In the genomic region with DNA sequence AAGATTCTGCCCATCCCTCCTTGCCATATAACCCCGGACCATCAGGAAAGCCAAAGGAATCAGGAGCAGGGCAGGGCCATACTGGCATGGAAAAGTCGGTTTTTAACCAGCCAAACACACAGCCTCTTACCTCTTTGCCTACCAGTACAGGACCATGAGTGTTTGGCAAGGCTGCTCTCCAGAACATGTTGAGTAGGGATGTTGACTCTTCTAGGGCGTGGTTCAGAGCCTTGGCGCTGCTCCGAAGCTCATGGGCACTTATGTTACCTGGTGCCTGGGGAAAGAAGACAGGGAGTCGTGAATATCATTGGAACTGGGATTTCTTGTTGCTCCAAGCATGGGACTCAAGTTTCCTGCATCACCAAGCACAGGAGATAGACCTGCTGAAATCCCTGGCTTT, we compare ENCODE assay signal across 30 mouse cellular contexts. TPM values are rescaled to one million over a fixed set of nuclear protein-coding genes. Genes with fewer than 3 reads are reported as not detected.
"Had no signal": no experiment of that assay in that cellular context is flagged by ENCODE, and none has a peak within 500 bp of the region (broad histone marks: within the 10 kb centered on the region; RNA-seq: fewer than 3 reads in every experiment).

No protein-coding gene starts in this region.

- H3K36me3 ChIP-seq: liver, embryonic 13.5 days; midbrain, embryonic 10.5 days; stomach, embryonic 15.5 days had no signal

- H3K9me3 ChIP-seq: liver, embryonic 13.5 days; megakaryocyte, embryonic 14.5 days; midbrain, embryonic 10.5 days; midbrain, embryonic 13.5 days; neural tube, embryonic 12.5 days; neural tube, embryonic 15.5 days; stomach, embryonic 15.5 days had no signal

- H3K9ac ChIP-seq: liver, embryonic 13.5 days; midbrain, embryonic 13.5 days; neural tube, embryonic 12.5 days; neural tube, embryonic 15.5 days; stomach, embryonic 15.5 days had no signal

- H3K4me3 ChIP-seq: layer of hippocampus, adult 2 months; left cerebral cortex, adult 2 months; liver, embryonic 13.5 days; megakaryocyte, embryonic 14.5 days; midbrain, embryonic 10.5 days; midbrain, embryonic 13.5 days; neural tube, embryonic 12.5 days; neural tube, embryonic 15.5 days; stomach, embryonic 15.5 days had no signal

- H3K27ac ChIP-seq: kidney, postnatal 0 days; layer of hippocampus, adult 2 months; left cerebral cortex, adult 2 months; liver, embryonic 13.5 days; midbrain, embryonic 10.5 days; midbrain, embryonic 13.5 days; neural tube, embryonic 12.5 days; neural tube, embryonic 15.5 days; stomach, embryonic 15.5 days had no signal

- H3K4me2 ChIP-seq: liver, embryonic 13.5 days; midbrain, embryonic 13.5 days; neural tube, embryonic 12.5 days; neural tube, embryonic 15.5 days; stomach, embryonic 15.5 days had no signal

- ATAC-seq: intestine, postnatal 0 days; midbrain, embryonic 13.5 days; midbrain, embryonic 16.5 days had no signal

- DNase-seq: kidney, adult 2 months; kidney, postnatal 25 days; layer of hippocampus, adult 9-11 months; liver, embryonic 13.5 days; right cerebral cortex, adult 18-20 months; right cerebral cortex, postnatal 14 days; right cerebral cortex, postnatal 4 days; thymus, adult 18-20 months had no signal

- H3K27me3 ChIP-seq: liver, embryonic 13.5 days; midbrain, embryonic 13.5 days; neural tube, embryonic 12.5 days; neural tube, embryonic 15.5 days; stomach, embryonic 15.5 days had no signal

- H3K4me1 ChIP-seq: liver, embryonic 13.5 days; megakaryocyte, embryonic 14.5 days; neural tube, embryonic 12.5 days; neural tube, embryonic 15.5 days; stomach, embryonic 15.5 days had no signal

RNA-seq across cellular contexts. Expression of a gene that starts 19.3 kb away (rescaled TPM):
- total RNA-seq: layer of hippocampus, adult 2 months; layer of hippocampus, postnatal 25 days; left cerebral cortex, adult 2 months; left cerebral cortex, postnatal 10 days; left cerebral cortex, postnatal 36 days; liver, adult 2 months had no signal
- polyA plus RNA-seq: intestine, embryonic 14.5 days; intestine, postnatal 0 days; kidney, adult 2 months; kidney, embryonic 14.5 days; kidney, postnatal 0 days; large intestine, adult 2 months; limb, embryonic 11.5 days; limb, embryonic 14.5 days; liver, adult 2 months; liver, embryonic 13.5 days; liver, embryonic 16.5 days; midbrain, embryonic 10.5 days; midbrain, embryonic 13.5 days; midbrain, embryonic 16.5 days; neural tube, embryonic 12.5 days; neural tube, embryonic 15.5 days; stomach, embryonic 15.5 days; testis, adult 2 months had no signal
